Mouse (Mus musculus): Measurements from ENCODE around the gene Peak1.
"Not testable (repeated sequence)": the region's sequence is repeated elsewhere in the genome, so short reads cannot be mapped to it uniquely, and the experiment has no call there.

Peak1 gene

DNA sequence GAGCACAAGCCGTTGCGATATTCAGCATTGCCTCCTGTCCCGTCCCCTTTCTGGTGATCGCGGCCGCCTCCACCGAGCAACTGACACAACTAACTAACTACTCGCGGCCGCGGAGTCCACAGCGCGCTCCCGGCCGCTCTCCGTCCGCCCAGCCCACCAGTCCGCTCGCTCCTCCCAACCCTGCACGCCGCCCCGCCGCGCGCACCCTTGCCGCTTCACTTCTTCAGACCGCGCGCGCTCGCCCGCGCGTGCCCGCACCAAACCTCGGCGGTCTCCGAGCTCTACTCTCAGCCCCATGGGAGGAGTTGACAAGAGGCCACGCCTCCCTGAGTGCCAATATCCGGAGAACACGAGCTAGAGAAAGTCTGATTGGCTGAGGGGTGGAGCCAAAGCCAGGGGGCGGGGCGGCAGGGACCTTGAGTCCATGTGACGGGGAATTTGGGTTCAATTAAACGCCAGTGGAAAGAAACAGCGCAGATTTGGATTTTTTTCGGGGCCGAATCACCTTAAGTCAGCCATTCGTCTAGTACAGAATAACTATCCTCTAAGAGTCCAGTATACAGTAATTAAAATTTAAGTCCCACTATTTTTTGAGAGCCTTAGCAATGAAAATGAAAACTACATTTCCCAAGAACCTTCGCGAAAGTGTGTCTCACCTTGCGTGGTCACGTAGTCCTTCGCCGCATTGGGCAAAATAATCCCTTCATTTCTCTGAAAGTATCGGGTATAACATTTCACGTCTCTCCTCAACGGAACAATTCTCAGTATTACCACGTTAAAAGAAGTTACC is at the start of gene Peak1, which contains the start of gene Hmg20a:
TSS of gene Peak1 (minus strand) at position 120 of the 790 bp plus-strand sequence.
TSS of gene Hmg20a (plus strand) at position 662 of the 790 bp plus-strand sequence.
- peak; percentile 100 for DNase-seq

DNA sequence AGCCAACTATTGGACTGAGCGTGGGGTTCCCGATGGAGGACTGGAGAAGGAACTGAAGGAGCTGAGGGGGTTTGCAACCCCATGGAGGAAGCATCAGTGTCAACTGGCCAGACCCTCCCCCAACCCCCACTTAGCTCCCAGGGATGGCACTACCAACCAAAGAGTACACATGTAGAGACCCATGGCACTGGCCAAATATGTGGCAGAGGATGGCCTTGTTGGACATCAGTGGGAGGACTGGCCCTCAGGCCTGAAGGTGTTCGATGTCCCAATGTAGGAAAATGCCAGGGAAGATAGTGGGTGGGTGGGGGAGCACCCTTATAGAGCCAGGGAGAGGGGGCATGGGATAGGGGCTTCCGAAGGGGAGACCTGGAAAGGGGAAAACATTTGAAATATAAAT is 48.4 kb upstream of the Peak1 start:
- no peak for DNase-seq

DNA sequence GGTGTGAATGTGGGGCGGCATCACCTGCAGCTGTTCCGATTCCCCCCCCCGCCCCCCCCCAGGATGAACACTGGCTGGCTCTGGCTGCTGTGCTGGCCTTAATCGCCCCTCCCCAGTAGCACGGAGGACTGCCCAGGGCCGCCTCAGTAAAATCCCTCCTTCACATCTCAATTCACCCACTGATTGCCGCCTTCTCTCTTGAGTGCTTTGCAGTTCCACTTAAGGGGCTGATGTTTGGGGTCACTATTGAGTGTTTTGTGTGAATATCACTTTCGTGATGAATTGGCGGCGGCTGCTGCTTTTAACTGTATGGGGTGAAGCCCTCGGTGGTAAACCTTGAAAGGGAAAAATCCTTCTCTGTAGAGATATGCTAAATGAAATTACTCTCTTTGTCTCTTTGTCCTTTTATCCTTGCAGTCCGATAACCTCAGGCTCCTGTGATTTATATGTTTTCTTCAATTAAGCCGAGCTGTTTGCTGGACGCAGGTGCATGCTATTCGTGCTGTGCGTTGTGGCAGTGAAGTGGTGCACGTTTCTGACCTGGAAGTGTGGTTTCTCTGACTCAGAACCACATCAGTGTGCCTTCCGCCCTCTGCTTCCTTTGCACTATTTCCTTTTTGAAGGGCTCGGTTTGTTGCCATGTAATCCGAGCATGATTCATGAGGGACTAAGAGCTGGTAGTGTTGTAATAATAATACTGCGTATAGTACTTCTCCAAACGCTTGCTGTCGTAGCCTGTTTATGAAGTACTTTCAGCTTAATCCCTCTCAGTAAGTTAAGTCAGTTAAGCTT is 47.2 kb upstream of the Peak1 start:
- DNase-seq = no peak

DNA sequence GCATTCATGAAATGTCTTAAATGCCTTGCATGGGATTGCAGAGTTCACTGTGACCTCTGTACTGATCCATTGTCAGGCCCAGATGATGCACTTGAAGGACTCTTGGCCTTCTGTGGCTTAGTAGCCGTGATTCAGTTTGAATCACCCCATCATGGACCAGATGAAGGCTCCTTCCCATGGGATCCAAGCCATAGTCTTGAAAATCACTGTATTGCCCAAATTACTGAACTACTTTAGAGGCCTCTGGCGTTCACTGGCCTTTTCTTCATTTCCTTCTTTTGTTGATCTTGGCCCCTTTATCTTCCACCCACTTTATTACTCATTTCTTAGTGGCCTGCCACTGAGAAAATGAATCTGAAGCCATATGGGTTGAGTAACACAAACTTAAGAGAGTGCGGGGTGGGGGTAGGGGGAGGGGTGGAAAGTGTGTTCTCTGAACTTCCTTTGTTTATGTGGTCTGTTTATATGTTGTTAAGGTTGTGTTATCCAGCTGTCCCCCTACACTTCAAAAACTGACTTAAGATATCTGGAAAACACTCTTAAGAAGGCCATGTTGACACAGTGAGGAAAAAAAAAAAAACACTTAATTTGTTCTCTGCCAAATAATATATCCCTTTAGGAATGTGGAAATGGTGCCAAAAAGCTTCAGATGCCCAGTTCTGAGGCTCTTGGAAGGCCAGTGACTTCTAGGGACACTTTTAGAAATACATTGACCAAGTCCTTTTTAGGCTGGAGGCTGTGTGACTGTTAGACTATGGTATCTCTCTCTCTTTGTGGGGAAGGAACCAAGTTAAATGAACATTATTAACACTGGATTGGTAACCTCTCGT is 46.0 kb upstream of the Peak1 start:
- no peak for DNase-seq

DNA sequence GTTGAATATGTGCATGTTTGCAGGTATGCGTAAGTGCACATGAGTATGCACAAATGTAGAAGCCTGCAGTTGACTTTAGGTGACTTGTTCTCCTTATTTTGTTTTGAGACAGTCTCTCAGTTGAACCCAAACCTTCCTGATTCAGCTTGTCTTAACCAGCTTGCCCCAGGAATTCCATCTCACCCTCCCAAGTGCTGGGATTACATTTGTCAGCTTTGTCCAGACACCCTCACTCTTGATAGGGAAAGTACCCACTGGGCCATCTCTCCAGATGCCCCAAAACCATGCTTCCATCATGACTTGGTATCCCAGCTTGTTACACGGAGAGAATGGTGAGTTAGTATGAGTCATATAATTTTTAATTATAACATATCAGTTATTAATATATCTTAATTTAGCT is 45.2 kb upstream of the Peak1 start:
- DNase-seq = no peak

- DNase-seq = no peak
These were observed 44.7 kb upstream of the Peak1 start for GRCm38 (mm10) chr9:56462606-56463005.

DNA sequence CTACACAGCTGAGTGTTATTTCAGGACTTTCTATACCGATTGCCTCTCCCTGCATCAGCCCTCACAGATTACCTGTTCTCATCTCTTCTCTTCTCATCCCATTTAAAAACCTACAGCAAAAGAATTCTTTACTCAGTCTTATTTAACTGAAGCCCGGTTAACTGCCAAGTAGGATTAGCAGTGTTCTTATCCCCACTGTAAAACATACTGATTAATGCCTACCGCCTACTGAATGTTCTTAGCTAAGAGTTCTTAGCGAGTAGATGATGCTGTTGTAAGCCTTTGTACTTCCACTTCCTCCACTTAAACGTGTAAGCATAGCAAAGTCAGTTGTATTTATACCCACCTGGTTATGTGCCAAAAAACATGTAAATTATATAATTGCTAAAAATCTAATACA is 43.1 kb upstream of the Peak1 start:
- DNase-seq = no peak

GRCm38 (mm10) chr9:56456426-56456825 is 38.6 kb upstream of the Peak1 start:
- no peak for DNase-seq

DNA sequence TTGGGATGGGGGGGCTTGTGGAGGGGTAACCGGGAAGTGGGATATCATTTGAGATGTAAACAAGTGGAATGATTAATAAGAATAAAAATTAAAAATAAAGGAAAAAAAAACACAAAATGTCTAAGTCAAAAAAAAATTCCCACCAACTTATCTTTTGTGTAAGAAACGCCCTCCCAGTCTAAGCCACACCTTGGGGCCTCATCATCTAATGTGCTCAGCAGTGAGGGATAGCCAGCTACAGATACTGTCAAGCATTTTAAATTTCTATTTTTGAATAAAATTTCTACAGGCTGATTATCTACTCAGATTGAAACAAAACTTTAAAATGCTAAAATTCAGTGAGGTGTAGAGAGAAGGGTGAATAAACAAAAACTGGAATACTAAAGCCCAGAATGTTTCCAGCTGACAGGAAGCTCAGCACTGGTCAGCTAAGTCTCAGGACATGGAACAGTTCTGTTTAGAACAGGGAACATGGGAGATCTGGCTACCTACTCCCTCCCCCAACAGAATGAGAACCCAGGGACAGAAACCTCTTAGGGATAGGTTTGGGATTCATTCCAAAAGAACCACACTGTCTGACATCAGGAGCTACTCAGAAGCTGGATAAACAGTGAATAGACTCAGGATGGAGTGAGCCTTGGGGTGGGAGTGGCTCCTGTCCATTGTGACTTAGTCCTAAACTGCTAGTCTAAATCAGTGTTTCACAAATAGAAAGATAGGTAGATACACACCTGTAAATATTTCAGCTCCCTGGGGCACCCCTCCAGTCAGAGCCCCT is 35.4 kb upstream of the Peak1 start:
- no peak for DNase-seq

- DNase-seq = peak; percentile 45
These were observed 33.7 kb upstream of the Peak1 start for GRCm38 (mm10) chr9:56451570-56451969.

- DNase-seq = no peak
These were observed 21.8 kb upstream of the Peak1 start for GRCm38 (mm10) chr9:56439699-56440098.

DNA sequence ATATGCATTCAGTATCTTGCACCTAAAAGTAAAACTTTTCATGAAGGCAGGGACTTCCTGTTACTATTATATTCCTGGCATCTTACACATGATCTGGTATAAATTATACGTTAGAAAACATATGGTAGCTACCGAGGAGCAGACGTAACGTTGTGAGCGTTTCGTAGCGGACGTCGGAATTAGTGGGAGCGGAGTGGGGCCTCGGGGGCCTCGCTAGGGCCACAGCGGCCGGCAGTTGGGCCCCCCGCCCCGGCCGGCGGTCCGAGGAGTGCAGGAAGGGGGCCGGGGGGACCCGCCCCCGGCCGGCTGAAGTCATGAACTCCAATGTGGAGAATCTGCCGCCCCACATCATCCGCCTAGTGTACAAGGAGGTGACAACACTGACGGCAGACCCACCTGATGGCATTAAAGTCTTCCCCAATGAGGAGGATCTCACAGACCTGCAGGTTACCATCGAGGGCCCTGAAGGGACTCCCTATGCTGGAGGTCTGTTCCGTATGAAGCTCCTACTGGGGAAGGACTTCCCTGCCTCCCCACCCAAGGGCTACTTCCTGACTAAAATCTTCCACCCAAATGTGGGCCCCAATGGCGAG is 19.5 kb upstream of the Peak1 start:
- DNase-seq = not testable (repeated sequence)

GRCm38 (mm10) chr9:56435821-56436526 is 18.1 kb upstream of the Peak1 start:
- no peak for DNase-seq

DNA sequence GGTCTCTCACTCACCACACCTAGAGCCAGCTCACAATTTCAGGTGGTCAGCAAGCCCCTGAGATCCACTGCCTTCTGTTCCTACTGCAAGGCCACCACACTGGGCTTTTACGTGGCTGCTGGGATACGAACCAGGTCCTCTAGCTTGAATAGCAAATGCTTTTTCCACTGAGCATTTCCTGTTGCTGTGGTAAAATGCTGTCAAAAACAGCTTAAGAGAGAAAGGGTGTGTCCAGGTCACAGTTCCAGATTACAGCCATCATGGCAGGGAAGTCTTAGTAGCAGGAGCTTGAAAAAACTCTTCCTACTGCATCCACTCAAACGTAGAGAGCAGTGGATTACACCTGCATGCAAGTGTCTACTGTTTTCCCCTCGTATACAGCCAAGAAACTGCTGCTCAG is 7.0 kb upstream of the Peak1 start:
- DNase-seq = no peak

DNA sequence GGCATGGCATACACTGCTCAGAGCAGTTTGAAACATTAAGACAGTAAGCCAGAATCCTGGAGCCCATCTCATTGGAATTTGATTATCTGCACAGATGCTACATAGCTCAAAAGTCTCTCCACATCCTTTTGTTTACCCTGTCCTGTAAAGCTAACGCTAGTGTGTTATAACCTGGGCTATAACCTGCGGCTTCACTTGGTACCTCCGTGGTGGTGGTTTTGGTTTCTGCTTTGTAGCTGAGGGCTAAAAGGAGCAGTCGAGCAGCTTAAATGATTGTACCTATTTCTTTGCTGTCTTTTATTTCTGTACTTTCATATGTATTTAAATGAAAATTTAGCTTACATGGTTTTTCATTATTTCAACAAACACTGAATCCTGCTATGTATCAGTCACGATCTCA is 4.1 kb upstream of the Peak1 start:
- DNase-seq = no peak

DNA sequence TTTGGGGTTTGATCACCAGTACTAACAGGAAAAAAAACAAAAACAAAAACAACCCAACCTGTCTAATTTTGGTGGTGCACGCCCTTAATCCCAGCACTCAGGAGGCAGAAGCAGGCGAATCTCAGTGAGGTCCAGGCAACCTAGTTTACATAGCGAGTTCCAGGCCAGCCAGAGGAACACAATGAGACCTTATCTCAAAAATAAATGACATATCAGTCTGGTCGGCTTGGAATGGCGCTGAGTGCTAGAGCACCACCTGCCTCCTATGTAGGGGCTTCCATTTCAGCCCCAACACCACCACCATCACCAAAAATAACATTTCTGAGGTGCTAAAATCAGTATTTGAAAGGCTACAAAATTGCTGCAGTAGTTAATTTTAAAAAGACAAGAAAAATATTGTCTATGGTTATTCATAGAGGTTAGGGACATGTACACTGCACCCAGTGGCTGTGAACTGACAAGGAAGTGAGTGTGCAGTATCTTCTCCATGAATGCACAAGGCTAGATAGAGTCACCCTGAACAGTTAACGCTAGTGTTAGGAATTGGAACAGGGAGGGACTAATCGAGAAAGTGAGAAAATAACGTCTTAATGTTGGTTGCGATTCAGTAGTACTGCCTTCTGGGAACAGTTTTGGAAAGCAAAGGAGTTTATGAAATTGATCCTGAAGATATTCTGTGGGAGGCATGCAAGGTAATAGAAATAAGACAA is 3.2 kb upstream of the Peak1 start:
- no peak for DNase-seq

DNA sequence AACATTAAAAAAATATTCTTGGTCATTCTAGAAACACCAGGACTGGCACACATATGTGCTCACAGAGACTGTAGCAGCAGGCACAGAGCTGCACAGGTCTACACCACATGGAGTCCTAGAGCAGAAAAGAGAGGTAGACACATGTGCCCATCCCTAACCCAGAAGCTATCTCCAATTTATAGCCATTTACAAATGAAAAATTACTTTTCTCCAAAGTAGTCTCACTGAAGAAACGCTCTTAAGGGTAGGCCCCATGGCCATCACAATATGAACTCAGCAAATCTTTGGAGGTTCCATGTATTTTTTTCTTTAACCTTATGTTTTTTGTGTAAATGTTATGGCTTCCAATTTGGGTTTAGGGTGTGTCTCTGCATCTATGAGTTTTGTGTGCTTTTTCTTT is 2.4 kb upstream of the Peak1 start:
- no peak for DNase-seq

DNA sequence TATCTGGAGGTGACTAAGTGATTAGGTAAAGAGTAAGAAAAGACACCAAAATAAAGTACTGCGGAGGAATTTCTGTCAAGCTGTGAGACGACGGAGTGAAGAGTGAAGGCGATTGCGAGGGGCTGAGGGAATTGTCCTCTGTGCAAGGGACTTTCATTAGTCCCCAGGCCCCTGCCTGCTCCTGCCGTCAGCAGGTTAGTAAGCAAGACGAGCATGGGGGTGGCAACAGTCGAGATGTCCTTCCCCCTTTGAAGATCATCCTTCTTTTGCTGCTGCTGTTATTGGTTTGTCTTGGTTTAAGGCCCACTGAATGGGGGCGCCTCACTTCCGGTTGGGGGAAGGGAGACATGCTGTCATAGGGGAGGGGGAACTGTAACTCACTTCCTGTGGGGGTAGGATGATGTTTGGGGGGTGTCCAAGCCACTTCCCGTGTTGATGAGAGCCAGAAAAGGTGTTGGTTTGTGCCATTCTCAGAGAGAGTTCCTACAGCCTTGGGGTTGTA is 922 bp upstream of the Peak1 start:
- DNase-seq = peak; percentile 88

DNA sequence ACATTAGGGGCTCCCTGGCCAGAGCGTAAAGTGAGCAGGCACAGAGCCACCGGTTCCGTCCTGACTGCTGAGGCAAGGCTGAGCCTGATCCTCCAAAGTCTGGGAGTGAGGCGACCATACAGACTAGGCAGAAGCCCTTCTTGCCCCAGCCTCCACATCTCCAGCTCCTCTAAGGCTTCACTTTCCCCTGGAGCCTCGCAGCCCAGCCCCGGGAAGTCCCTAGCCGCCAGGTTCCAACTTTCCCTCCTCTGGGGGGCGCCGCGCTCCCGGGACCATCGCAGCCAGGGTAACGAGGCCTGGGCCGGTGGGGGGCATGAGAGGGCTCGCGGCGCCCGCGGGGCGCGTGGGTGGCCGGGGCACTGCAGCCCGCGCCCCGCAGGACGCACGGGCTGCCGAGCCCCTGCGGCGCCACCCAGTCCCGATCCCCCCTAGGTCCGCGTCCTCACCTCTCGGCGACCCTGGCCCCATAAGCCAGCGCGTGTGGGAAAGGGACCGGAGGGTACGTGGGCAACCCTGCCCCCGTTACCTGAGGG is 386 bp downstream of the Peak1 start:
- DNase-seq = peak; percentile 77

- no peak for DNase-seq
These were observed 1.8 kb downstream of the Peak1 start for GRCm38 (mm10) chr9:56415935-56416607.

Measured in layer of hippocampus, adult 9-11 months (tissue).